Mouse (Mus musculus) kidney, embryonic 16.5 days (tissue): ENCODE measurements around the gene Anxa9. TPM values are rescaled to one million over a fixed set of nuclear protein-coding genes. Genes with fewer than 3 reads are reported as not detected.

Experiments
- ATAC-seq: fragments of 200-750 bp; cut with Nextera tagmentation; 2 replicates; pipeline ENCODE4 v1.8.0; 2017; ENCODE audit warnings: moderate TSS enrichment; ENCODE audit not compliant: low FRiP score, low TSS enrichment
- H3K27ac ChIP-seq: fragments of 300-500 bp; sonication (generic); 2 replicates; pipeline ENCODE4 v1.5.1; 2014; ENCODE audit warnings: low read length
- H3K27me3 ChIP-seq: fragments of 300-500 bp; sonication (generic); 2 replicates; pipeline ENCODE4 v1.6.1; 2014; ENCODE audit warnings: low read length, control low read depth, mixed read lengths; ENCODE audit not compliant: insufficient read depth
- H3K36me3 ChIP-seq: fragments of 300-500 bp; sonication (generic); 2 replicates; pipeline ENCODE4 v1.6.1; 2014; ENCODE audit warnings: low read length, control low read depth, mixed read lengths; ENCODE audit not compliant: insufficient read depth
- H3K4me1 ChIP-seq: fragments of 300-500 bp; sonication (generic); 2 replicates; pipeline ENCODE4 v1.6.1; 2014; ENCODE audit warnings: low read length, control low read depth, mixed read lengths; ENCODE audit not compliant: insufficient read depth
- H3K4me2 ChIP-seq: fragments of 300-500 bp; sonication (generic); replicated peaks from 2 replicates; pipeline ENCODE4 v1.6.1; 2014; ENCODE audit warnings: low read depth, low read length
- H3K4me3 ChIP-seq: fragments of 300-500 bp; sonication (generic); 2 replicates; pipeline ENCODE4 v1.5.1; 2014; ENCODE audit warnings: mild to moderate bottlenecking, low read length
- H3K9ac ChIP-seq: fragments of 300-500 bp; sonication (generic); replicated peaks from 2 replicates; pipeline ENCODE4 v1.6.1; 2014; ENCODE audit warnings: low read length
- H3K9me3 ChIP-seq: fragments of 300-500 bp; sonication (generic); 2 replicates; pipeline ENCODE4 v1.6.1; 2016; ENCODE audit warnings: low read length, control low read depth
- WGBS: fragments of 180-500 bp; shearing (Covaris S2); extraction: QIAGEN DNeasy Blood & Tissue Kit; methylation state at CpG from one replicate; pipeline ENCODE4 v1.1.7; 2014; 5-methylcytosine and 5-hydroxymethylcytosine counted together
- polyA plus RNA-seq: library from polyadenylated mRNA; unstranded; fragments of >200 nt; fragmentation: Nextera tagmentation; extraction: Ambion mirVana; gene quantifications from 2 replicates; pipeline ENCODE4 v1.2.1, GENCODE M21; 2015

Anxa9 gene
- polyA plus RNA-seq, 1 experiment from 2014 or later, result 8.6 TPM

GRCm38 (mm10) chr3:95286510-95286909 lies 20.5 kb downstream of the Anxa9 start:
- H3K27ac ChIP-seq, result peak overlapping the region; percentile 46
- H3K4me3 ChIP-seq, result no peak overlapping the region
- WGBS, result 79% methylated on average over 7 of the region's 7 CpGs
- H3K9me3 ChIP-seq, result no peaks in the 10 kb centered on the region
- H3K27me3 ChIP-seq, result no peaks in the 10 kb centered on the region
- H3K4me2 ChIP-seq, result no peak overlapping the region
- H3K4me1 ChIP-seq, result peaks cover 30% of the 10 kb centered on the region
- peaks cover 18% of the 10 kb centered on the region for H3K36me3 ChIP-seq
- no peak for ATAC-seq
- no peak overlapping the region for H3K9ac ChIP-seq

- Histone ChIP-seq H3K4me2 (no peak overlapping the region), H3K36me3 (peaks cover 16% of the 10 kb centered on the region), H3K27me3 (no peaks in the 10 kb centered on the region), H3K4me3 (no peak overlapping the region), H3K27ac (peak overlapping the region; percentile 46), H3K9me3 (no peaks in the 10 kb centered on the region), H3K4me1 (peaks cover 30% of the 10 kb centered on the region), H3K9ac (no peak overlapping the region)
- WGBS, result 47% methylated on average over 5 of the region's 5 CpGs
- no peak for ATAC-seq
Observed at GRCm38 (mm10) chr3:95286011-95286410, 21.0 kb downstream of the Anxa9 start.

- Histone ChIP-seq H3K4me1 (peaks cover 35% of the 10 kb centered on the region), H3K9me3 (no peaks in the 10 kb centered on the region), H3K27ac (peak overlapping the region; percentile 44), H3K27me3 (no peaks in the 10 kb centered on the region), H3K9ac (no peak overlapping the region), H3K4me2 (no peak overlapping the region), H3K4me3 (no peak overlapping the region), H3K36me3 (peaks cover 11% of the 10 kb centered on the region)
- ATAC-seq, result no peak
- 91% methylated on average over 5 of the region's 5 CpGs for WGBS
Observed at GRCm38 (mm10) chr3:95285390-95285789, 21.6 kb downstream of the Anxa9 start.

- no peaks in the 10 kb centered on the region for H3K27me3 ChIP-seq
- H3K4me2 ChIP-seq, result peak overlapping the region; percentile 80
- no peak for ATAC-seq
- 83% methylated on average over 12 of the region's 12 CpGs for WGBS
- H3K9me3 ChIP-seq, result no peaks in the 10 kb centered on the region
- peaks cover 11% of the 10 kb centered on the region for H3K36me3 ChIP-seq
- H3K27ac ChIP-seq, result no peak overlapping the region
- H3K4me3 ChIP-seq, result peak overlapping the region; percentile 67; the same call in 1 of the 2 replicates
- peaks cover 35% of the 10 kb centered on the region for H3K4me1 ChIP-seq
- peak overlapping the region; percentile 2 for H3K9ac ChIP-seq
Observed at GRCm38 (mm10) chr3:95284501-95285281, 22.3 kb downstream of the Anxa9 start.

- H3K4me3 ChIP-seq, result peak overlapping the region; percentile 67
- peak overlapping the region; percentile 99; the same call in 1 of the 2 replicates for H3K27ac ChIP-seq
- peaks cover 11% of the 10 kb centered on the region for H3K36me3 ChIP-seq
- WGBS, result 11% methylated on average over 1 of the region's 1 CpGs
- no peaks in the 10 kb centered on the region for H3K9me3 ChIP-seq
- H3K4me1 ChIP-seq, result peaks cover 35% of the 10 kb centered on the region
- ATAC-seq, result no peak
- H3K4me2 ChIP-seq, result peak overlapping the region; percentile 80
- peak overlapping the region; percentile 87 for H3K9ac ChIP-seq
- H3K27me3 ChIP-seq, result no peaks in the 10 kb centered on the region
Observed at GRCm38 (mm10) chr3:95284062-95284461, 22.9 kb downstream of the Anxa9 start.

- Histone ChIP-seq H3K27ac (peak overlapping the region; percentile 99), H3K9ac (peak overlapping the region; percentile 87), H3K4me2 (peak overlapping the region; percentile 80), H3K36me3 (peaks cover 8% of the 10 kb centered on the region), H3K4me3 (peak overlapping the region; percentile 67), H3K4me1 (peaks cover 35% of the 10 kb centered on the region), H3K27me3 (no peaks in the 10 kb centered on the region), H3K9me3 (no peaks in the 10 kb centered on the region)
- WGBS, result 2% methylated on average over 7 of the region's 7 CpGs
- no peak for ATAC-seq
Observed at GRCm38 (mm10) chr3:95283589-95283941, 23.4 kb downstream of the Anxa9 start.

- Histone ChIP-seq H3K9ac (peak overlapping the region; percentile 87), H3K36me3 (peaks cover 3% of the 10 kb centered on the region), H3K4me3 (peak overlapping the region; percentile 67), H3K27me3 (no peaks in the 10 kb centered on the region), H3K4me1 (peaks cover 35% of the 10 kb centered on the region), H3K9me3 (no peaks in the 10 kb centered on the region), H3K27ac (peak overlapping the region; percentile 99), H3K4me2 (peak overlapping the region; percentile 80)
- under 1% methylated on average over 48 of the region's 51 CpGs for WGBS
- ATAC-seq, result peak; percentile 70
Observed at GRCm38 (mm10) chr3:95282865-95283588, 23.9 kb downstream of the Anxa9 start.

GRCm38 (mm10) chr3:95282381-95282864 lies 24.6 kb downstream of the Anxa9 start:
- H3K9ac ChIP-seq, result peak overlapping the region; percentile 87
- no peaks in the 10 kb centered on the region for H3K27me3 ChIP-seq
- WGBS, result under 1% methylated on average over 11 of the region's 11 CpGs
- peaks cover 36% of the 10 kb centered on the region for H3K4me1 ChIP-seq
- H3K4me3 ChIP-seq, result peak overlapping the region; percentile 67
- peak overlapping the region; percentile 80 for H3K4me2 ChIP-seq
- no peak for ATAC-seq
- H3K27ac ChIP-seq, result peak overlapping the region; percentile 99
- H3K9me3 ChIP-seq, result no peaks in the 10 kb centered on the region
- no peaks in the 10 kb centered on the region for H3K36me3 ChIP-seq

- under 1% methylated on average over 53 of the region's 53 CpGs for WGBS
- H3K4me1 ChIP-seq, result peaks cover 43% of the 10 kb centered on the region
- no peaks in the 10 kb centered on the region for H3K27me3 ChIP-seq
- peak within 1 kb of the TSS; percentile 99 for H3K27ac ChIP-seq
- no peaks in the 10 kb centered on the region for H3K36me3 ChIP-seq
- peak within 1 kb of the TSS; percentile 80 for H3K4me2 ChIP-seq
- H3K4me3 ChIP-seq, result peak within 1 kb of the TSS; percentile 73
- H3K9me3 ChIP-seq, result no peaks in the 10 kb centered on the region
- peak within 1 kb of the TSS; percentile 87 for H3K9ac ChIP-seq
- peak; percentile 88 for ATAC-seq
Observed at GRCm38 (mm10) chr3:95281216-95282126, 25.5 kb downstream of the Anxa9 start, which contains the start of the genes Mindy1 and Prune1. Gene Mindy1, plus strand, starts transcription at chr3:95281345. Gene Prune1, minus strand, starts transcription at chr3:95282076.
